Mouse (Mus musculus): ENCODE measurements around the gene Lrp10.

Lrp10 gene

DNA sequence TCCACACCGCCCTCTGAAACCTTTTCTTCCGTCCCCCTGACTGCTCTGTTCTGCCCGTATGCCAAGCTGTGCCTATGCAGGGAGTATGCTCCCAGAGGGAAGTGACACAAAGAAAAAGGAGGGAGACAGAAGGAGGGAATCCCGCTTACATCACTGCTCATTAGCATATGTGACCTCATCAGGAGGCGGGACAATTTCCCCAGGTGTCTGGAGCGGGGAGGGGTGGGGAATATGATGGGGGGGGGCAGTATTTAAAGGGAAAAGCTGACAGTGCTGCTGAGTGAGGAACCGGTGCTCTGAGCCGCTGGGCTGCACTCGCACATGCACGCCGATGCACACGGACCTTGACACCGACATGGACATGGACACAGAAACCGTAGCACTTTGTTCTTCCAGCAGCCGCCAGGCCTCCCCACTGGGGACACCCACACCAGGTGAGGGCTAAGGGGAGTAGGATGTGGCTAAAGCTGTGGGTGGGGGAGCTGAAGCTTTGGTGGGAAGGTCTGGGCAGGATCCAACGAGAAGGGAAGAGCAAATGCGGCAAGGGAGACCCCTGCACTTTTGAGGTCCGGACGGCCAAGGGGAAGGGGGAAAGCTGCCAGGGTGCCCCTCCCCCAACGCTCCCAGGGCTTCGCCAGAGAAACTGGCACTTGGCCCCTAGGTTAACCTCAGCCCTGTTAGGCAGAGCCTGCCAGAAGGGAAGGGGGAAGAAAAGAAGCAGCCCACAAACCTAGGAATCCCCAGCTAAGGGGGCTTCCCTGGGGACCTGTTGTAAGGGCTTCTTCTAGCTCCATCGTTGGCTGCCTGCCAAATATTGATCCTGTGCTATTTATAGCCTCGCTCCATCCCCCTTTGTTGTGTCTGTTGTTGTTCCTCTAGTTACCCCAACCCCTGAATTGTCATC is 12.3 kb downstream of the Lrp10 start, which contains the start of gene Rem2:
Gene Rem2 (plus strand): TSS at position 160 of the 904 bp plus-strand sequence.
- DNase-seq: peak in 1 of 2 experiments; percentile 6

DNA sequence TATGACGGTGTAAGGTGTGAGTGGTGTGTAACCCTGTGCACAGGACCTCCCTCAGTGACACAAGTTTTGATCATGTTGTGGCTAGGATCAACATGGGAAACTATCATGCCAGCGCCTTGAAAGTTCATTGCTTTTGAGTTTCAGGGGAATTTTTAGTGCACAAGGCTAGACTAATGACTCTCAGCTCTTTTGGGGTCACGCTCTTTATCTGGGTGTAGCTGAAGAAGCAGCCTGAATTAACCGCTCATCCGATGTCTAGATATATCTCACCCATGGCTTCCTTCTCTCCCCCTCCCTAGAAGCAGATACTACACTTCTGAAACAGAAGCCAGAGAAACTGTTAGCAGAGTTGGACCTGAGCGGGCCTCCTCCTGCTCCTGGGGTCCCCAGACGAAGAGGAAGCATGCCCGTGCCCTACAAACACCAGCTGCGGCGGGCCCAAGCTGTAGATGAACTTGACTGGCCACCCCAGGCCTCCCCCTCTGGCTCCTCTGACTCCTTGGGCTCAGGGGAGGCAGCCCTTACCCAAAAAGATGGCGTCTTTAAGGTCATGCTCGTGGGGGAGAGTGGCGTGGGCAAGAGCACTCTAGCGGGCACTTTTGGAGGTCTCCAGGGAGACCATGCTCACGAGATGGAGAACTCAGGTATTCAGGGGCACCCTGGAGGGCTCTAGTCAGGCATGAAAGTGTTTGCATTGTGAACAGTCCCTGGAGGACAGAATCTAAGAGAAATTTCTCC is 13.4 kb downstream of the Lrp10 start:
- no peak for DNase-seq

DNA sequence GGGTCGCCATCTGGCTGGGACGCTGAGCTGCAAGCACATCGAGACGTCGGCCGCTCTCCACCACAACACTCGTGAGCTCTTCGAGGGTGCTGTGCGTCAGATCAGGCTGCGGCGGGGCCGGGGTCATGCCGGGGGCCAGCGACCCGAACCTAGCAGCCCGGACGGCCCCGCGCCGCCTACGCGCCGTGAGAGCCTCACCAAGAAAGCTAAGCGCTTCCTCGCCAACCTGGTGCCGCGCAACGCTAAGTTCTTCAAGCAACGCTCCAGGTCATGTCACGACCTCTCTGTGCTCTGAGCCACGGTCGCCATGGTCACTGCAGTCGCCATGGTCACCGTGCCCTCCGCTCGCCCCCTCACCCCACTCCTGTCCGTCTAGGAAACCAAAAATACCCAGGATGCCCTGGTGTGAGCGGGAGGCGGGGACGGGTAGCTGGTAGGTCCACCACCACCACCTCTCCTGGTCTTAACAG is 15.5 kb downstream of the Lrp10 start:
- DNase-seq: peak; percentile 43 to 59

DNA sequence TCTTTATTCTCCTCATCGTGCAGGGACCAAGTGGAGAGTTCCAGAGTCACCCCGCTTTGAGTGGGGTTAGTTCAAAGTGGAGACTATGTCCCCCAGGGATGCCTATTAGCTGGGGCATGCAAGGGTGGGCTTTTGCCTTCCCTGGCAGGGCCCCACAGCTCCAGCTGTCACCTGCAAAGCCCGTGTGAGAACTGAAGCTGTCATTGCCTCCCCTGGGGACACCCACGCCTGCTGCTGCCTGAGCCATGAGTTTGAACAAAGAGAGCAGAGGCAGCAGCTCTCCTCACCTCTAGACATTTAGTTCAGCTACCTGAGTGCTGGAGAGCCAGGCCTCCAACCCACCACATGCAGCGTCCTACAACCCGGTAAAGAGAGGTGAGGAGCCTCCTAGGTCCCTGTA is 16.7 kb downstream of the Lrp10 start:
- peak; percentile 51 to 65 for DNase-seq

DNA sequence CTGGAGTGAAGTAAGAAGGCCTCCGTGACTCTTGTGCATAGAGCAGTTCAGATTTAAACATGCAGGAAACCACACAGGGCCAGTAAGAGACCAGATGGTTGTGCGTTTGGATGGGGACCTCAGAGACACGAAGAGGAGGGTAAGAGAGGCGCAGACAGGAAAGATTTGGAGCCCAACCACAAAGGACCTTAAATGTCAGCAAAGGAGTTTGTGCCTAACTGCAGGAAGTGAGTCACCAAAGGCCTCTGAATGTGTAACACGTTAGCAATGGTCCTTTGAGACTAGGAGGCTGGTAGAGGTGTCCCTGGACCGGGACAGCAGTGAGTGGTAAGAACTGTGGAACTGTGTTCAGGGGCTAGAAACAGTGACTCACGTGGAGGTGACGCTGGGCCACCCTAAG is 17.5 kb downstream of the Lrp10 start:
- peak; percentile 28 to 44 for DNase-seq

DNA sequence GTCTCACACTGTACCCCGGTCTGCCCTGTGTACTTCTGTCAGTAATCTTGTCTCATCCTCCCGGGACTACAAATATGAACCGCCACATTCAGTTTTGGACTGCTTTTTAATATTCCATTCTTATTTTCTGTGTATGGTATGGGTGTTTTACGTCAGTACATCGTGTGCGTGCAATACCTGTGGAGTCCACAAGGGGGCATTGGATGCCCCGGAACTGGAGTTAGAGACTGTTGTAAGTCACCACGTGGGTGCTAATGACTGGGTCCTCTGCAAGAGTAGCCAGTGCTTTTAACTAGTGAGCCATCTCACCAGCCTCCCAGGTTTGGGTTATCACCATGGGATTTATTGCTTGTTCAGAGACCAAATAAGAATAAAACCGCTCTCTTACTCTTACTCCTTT is 18.6 kb downstream of the Lrp10 start:
- peak; percentile 61 to 65 for DNase-seq

DNA sequence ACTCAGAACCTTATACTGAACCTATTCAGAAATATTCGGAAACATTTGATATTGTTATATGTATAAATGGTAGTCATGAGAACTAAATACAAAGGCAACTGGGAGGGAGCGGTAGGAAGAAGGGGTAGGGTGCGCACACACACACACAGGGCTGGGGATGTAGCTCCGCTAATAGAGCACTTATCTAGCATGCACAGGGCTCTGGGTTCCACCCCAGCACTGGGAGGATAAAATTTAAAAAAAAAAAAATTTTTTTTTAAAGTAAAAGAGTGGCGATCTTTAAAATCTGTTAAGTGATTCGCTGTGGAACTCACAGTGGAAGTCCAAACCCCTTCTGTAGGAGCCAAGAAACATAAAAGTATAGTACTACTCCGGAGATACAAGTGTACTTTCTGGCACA is 22.0 kb downstream of the Lrp10 start:
- no peak for DNase-seq

DNA sequence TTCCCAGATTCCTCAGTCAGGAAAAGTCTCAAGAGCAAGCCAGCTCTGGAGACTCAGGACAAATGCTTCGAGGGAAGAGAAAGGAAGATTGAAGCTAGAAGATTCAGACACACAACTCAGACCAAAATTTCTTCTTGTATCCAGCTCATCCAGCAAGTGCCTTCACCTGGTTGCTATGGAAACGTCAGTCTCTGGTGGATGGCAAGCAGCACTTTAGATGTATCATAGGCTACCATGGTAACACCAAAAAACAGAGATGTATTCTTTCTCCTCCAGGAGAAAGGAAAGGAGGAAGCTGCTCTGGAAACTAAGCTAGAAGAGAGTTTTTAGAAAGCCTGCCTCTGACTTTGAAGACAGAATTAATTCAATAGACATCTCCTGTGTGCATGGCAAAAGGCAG is 23.8 kb downstream of the Lrp10 start:
- no peak for DNase-seq

DNA sequence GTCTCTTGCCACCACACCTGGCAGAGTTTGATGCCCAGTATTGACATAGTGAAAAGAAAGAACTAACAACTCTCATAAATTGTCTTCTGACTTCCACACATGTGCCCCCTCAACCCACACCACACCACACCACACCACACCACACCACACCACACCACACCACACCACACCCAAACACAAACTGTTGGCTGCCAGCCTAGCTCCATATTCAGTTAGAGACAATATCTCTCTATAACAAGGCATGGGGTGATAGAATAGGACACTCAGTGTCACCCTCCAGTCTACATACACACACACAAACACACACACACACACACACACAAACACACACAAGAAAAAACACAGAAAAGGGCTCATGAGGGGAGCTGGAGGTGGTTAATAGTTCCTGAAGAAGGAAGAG is 24.4 kb downstream of the Lrp10 start:
- no peak for DNase-seq

DNA sequence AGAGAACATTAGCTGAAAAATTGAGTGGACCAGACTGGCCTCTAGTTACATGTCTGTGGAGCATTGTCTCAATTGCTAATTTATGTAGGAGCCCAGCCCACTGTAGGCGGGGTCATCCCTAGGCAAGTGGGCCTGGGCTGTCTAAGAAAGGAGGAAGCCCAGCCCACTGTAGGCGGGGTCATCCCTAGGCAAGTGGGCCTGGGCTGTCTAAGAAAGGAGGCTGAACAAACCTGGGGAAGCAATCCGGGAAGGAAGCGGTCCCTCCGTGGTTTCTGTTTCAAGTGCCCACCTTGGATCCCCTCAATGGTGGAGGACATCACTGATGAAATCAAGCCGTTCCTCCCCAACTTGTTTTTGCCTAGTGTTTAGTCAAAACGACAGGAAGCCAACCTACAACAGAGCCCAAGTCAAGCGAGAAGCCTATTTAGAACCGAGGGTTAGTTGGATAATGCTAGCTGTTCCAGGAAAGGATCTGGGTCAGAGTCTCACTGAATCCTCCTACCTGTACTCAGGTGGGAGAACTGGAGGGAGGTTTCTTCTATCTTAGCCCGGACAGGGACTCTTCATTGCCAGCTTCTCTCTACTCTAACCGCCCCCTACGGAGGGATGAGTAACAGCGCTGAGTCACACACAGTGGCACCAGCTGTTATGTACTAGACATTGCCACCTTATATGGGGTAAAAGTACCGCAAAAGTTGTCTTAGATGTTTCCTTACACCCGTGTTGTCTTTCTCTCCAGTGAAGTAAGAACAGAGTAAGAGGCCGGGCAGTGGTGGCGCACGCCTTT is 28.6 kb downstream of the Lrp10 start:
- DNase-seq: peak; percentile 20 to 40

DNA sequence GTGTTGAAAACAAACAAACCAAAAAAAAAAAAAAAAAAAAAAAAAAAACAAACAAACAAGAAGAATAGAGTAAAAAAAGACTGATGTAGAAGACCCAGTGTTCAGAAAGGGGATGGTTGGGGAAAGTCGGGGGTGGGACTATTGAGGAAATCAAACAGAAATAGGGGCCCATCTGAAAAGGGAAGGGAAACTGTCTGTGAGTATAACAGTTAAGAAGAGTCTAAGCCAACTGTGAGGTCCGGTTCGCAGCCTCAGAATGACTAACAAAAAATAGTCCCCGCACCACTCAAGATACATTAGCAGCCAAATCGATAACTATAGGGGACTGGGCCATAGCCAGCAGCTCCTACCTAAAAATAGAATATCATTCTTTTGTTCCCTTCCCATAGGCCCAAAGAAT is 29.3 kb downstream of the Lrp10 start:
- no peak for DNase-seq

DNA sequence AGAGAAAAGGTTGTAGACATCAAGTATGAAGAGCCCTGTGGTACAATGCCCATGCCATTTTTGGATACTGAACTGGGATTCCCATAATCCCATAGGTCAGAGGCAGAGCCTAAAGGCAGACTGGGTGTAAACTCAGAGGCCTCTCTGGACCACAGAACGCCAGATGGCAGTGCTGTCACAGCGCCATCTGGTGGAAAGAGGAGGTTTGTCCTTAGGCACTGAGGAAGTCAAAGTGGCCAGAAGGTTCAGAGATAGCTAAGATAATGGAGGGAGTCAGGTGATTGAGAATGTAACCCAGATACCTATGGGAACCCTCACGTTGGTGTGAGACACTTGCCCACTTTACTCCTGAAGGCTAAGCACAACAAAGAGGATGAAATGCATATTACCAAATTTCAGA is 30.3 kb downstream of the Lrp10 start:
- DNase-seq: peak; percentile 70 to 71

DNA sequence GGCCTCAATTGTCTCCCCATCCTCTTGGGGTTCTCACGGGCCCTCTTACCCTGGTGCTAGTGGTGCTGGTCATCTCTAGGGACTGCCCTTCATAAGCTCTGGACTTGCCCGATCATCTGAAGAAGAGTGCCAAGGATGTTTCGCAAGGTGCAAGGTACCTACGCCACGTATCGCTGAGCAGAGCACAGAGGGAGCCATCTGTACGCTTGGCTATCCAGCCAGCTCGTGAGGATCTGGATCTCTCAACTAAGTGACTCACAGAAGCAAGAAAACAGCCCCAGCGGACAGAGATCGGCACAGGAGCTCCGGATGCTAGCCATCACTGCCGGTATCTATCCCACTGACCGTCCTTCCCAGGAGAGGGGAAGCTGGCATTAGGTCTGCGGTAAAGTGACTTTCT is 32.8 kb downstream of the Lrp10 start:
- DNase-seq: no peak

DNA sequence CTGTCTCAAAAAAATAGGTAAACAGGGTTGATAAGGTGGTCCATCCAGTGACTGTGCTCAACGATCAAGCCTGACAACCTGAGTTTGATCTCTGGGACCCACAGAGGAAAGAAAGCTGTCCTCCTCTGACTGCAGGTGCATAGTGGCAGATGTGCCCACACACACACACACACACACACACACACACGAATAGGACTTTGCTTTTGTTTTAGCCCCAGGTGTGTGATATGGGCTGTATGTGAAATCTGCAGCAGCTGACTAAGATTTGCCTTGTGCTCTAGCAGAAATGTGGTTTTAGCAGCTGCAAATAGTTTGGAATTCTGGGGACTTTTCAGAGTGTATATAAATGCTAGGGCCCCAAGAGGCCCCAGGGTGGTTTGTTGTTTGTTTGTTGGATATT is 35.4 kb downstream of the Lrp10 start:
- peak; percentile 39 to 66 for DNase-seq

DNA sequence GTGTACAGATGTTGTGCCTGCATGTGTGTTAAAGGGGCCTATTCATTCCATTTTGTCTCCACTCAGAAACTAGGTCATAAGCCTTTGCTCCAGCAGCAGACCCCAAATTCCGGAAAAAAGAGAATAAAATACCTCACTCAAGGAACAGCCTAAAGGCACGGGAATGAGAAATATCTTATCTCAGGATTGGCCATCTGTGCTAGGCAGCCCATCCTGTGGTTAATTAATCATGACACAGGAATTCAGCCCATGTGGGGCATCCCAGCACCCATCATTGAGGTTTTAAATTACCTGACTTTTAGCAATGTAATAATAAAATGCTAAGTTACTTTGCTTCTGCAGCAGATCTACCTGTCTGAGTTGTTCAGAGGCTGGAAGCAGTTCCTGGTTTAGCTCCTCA is 37.4 kb downstream of the Lrp10 start:
- DNase-seq: no peak

DNA sequence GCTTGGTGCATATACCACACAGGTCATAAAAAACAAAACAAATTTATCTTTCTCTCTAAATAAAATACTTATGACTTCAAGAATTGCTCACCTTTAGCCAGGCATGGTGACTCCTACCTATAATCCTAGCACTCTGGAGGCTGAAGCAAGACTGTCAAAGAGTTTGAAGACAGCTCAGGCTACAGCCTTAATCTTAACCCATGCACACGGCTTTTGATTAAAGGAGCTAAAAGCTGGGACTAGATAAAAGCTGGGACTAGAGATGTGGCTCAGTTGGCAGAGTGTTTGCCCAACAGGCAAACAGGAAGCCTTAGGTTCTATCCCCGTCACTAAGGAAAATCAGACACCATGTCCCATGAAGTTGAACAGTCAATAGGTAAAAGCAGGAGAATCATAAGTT is 39.2 kb downstream of the Lrp10 start:
- no peak for DNase-seq

DNA sequence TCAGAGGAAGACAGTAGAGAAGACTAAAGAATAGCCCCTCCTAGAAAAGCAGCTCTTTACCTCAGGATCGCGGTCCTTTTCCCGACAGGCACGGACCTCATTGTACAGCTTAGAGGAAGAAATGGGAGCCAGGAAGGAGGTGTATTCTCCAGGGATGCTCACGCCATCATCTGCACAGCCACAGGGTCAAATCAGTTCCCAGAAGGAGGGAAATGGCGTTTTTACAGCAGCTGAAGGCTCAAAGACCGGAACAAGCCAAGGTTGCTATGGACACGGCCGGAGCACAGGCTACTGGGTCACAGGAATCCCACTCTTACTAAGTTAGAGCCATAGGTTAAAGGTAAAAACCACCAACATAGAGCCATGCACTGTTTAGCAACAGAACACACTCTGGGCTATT is 45.8 kb downstream of the Lrp10 start:
- DNase-seq: no peak

DNA sequence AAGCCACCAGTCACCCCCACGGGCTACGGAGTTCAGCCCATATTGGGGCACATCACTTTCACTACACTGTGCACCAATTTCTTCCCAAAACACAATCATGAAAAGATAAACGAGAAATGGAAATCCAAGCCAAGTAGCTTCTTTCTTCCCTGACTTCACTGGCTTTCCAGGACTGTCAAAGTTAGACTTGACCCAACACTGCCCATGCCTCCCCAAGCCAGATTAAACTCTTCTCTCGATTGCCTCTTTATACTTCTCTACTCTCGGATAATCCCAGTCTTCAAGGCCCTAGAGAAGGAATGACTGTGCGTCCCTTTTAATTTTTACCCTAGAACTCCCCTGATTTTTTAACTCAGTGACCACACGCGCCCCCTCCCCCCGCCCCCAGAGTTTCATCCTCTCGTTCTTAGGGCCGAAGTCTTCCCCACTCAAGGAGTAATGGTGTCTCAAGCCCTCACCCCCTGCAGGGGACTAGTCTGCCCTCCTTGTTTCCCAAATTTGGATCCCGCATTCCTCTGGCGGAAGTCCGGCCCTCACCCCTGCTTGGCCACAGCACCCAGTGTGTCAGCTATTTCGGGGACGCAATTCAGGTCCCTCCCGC is 52.9 kb downstream of the Lrp10 start:
- no peak for DNase-seq

Data from thymus, postnatal 36 days (tissue).